Mouse (Mus musculus): ENCODE results near the gene Fdx1. TPM values are rescaled to one million over a fixed set of nuclear protein-coding genes. Genes with fewer than 3 reads are reported as not detected.

The Fdx1 gene
- total RNA-seq, 2 experiments from 2014 or later, result 658 to 1,673 TPM

DNA sequence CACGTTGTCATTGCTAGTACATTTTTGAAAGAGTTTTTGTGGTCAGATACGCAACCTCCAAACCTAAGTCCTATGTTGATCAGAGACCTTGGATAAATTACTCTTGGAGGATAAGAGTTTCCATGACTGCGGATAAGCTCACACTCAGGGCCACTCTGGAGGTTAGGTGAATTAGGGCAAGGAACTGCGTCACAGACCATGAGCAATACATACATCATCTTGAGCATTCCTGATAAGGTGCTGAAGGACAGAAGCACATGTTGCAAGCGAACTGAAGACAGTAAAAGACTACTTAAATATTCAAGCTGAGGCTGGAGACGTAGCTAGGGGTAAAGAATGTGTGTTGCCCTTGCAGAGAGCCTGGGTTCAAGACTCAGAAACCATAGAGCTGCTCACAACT, 754 bp upstream of the Fdx1 start:
- peak; percentile 60 for DNase-seq

GRCm38 (mm10) chr9:51961190-51961909, 2.0 kb downstream of the Fdx1 start:
- DNase-seq, result no peak

DNA sequence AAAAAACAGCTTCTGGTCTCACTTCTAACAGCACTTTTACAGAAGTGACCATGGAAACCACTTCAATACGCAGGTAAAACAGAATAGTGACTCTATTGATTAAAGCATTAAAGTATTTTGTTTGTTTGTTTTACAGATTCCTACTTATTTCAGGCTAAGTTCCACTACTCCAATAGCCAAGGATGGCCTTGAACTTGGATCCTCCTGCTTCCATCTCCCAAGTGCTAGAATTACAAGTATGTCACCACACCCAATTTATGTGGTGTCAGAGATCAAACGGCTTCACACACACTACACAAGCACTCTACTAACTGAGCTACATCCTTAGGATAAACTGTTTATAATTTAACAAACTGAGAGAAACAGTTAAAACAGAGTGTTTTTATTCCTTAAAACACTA, 3.0 kb downstream of the Fdx1 start:
- DNase-seq, result no peak

DNA sequence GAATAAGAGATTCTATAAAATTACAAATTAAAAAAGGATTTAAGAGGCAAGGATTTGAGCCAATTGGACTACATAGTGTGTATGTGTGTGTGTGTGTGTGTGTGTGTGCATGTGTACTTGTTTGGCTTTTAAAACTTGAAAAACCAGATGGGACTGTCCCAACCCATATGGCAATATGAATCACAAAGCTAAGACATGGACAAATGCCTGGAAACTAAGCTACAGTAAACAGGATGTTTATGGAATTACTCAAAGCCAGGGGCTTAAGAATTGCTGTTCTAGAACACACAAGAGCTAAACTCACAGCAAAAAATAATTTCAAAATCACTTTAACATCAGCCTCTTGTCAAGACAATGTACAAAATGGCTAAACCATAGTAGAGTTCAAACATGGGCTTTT, 4.4 kb downstream of the Fdx1 start:
- no peak for DNase-seq

- no peak for DNase-seq
Observed at GRCm38 (mm10) chr9:51957025-51957424, 6.3 kb downstream of the Fdx1 start.

GRCm38 (mm10) chr9:51956484-51956883, 6.9 kb downstream of the Fdx1 start:
- no peak for DNase-seq

- no peak for DNase-seq
Observed at GRCm38 (mm10) chr9:51951337-51951736, 12.0 kb downstream of the Fdx1 start.

DNA sequence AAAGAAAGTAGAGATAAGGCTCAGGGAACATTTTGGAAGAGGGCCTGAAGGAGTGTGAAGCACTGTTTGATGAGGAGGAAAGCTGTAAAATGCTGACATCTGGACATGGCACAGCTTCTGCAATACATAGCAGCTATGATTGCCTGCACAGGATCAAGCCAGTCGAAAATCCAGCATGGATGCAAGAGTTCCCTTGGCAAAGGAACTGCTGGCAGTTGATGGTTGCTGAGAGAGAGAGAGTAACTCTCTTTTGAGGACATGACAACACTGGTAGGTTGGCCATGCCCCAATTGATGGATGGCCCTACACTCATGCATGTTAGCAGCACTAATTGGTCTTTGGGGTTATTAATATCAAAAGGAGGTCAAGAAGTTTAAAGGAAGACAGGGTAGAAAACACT, 12.7 kb downstream of the Fdx1 start:
- no peak for DNase-seq

GRCm38 (mm10) chr9:51950225-51950624, 13.1 kb downstream of the Fdx1 start:
- no peak for DNase-seq

DNA sequence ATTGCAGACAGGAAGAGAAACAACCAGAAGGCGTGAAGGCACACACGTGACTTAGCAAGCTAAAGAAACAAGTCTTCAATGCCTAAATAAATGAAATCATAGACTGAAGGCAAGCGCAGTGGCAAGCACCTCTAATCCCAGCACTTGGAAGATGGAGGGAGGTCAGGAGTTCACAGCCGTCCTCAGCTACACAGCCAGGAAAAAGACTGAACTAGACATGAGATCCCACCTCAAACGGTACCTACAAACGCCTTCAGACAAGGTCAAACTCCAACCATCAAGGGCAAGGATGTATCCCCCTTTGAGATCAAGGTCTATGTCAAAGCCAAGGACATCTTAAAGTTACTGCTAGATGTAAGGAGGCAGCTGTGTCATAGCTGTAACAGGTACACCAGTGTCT, 19.4 kb downstream of the Fdx1 start:
- no peak for DNase-seq

GRCm38 (mm10) chr9:51934641-51935040, 28.7 kb downstream of the Fdx1 start:
- no peak for DNase-seq

- DNase-seq, result no peak
Observed at GRCm38 (mm10) chr9:51931997-51932396, 31.4 kb downstream of the Fdx1 start.

- no peak for DNase-seq
Observed at GRCm38 (mm10) chr9:51931054-51931690, 32.2 kb downstream of the Fdx1 start.

GRCm38 (mm10) chr9:51929972-51930371, 33.4 kb downstream of the Fdx1 start:
- no peak for DNase-seq

DNA sequence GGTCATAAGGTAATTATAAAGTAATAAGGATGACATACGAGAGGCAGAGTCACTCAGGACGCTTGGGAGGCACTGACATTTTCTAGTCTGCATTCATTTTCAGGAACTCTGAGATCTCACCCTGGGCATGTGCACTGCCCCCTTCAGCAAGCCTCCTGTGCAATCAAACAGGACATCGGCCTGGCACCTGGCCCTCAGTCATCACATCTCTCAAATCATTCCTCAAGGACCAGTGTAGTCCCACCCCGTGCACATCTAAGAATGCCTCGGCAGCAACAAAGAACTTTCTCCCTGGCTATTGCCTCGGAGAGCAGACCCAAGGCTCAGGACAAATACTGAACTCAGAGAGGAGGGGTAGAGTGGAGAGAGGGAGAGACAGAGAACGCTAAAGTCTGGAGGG, 34.7 kb downstream of the Fdx1 start:
- DNase-seq, result no peak

DNA sequence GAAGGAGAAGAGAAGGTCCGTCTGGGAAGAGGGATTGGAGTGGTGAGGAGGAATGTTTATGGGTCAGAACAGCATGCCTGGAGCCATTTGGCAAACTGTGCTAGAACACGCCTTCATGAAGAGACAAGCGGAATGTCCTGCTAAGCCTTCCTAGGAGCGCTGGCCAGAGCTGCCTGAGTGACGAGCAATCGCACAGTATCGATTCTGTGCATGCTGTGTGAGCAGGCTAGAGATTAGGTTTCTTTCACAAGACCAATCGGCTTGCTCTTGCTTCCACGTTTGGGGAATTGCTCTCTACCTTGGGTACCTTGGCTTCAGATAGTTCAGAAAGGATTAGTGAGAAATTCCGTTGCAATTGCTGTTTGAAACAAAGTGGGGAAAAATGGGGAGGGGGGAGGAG, 35.2 kb downstream of the Fdx1 start:
- no peak for DNase-seq

DNA sequence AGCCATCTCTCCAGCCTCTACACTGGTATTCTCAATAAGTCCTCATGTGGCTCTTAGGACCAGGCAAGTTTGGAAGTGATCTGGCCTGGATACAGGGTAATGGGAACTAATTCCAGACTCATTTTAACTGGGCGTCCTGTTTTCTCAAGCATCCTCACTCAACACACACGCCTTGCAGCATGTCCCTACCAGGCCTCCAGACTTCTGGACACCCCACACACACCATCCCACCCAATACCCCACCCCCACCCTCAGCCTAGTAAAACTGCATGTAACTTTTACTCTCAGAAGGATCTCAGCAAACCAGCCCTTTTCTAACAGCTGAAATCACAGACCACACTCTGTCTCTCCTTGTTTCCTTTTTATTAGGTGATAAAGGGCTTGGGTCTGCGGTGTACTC, 35.7 kb downstream of the Fdx1 start:
- no peak for DNase-seq

DNA sequence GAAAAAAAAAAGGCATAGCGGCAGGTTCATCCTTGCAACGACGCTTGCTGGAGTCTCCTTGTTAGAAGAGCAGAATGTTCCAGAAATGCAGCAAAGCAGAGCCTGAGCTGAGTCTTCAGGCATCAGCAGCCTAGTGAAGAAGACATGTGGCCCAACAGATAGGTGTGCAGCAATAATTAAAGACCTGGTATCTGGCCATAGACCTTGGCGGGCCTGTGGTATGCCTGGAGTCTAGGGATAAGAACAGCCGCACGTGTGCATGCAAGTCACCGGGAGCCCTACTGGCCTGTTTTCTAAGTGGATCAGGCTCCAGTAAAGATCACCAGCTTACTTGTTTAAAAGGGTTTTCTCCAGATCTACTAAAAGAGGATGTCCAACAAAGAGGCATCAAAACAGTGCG, 36.7 kb downstream of the Fdx1 start:
- no peak for DNase-seq

DNA sequence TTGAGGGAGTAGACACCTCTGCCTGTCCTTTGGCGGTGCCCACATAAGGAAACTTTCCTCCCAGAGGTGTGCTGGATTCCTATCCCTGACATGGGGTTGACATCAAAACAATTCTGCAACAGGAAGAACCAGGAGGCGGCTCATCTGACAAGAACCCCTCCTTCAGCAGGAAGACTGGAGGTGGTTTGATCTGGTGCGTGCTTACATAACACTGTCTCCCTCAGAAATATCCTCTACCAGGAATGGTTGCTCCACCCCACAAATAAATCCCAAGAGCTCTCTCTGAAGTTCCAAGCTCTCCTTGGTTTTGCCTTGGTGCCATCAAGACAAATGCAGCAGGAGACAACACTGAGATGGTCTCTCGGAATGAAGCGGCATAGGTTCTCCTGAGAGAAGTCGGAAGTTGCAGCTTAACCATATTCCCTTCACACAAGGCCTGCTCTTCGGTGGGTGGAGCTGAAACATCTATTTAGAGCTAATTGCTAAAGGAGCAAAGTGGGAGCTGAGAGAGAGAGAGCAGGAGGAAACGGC, 38.7 kb downstream of the Fdx1 start:
- no peak for DNase-seq

- no peak for DNase-seq
Observed at GRCm38 (mm10) chr9:51922756-51923155, 40.6 kb downstream of the Fdx1 start.

DNA sequence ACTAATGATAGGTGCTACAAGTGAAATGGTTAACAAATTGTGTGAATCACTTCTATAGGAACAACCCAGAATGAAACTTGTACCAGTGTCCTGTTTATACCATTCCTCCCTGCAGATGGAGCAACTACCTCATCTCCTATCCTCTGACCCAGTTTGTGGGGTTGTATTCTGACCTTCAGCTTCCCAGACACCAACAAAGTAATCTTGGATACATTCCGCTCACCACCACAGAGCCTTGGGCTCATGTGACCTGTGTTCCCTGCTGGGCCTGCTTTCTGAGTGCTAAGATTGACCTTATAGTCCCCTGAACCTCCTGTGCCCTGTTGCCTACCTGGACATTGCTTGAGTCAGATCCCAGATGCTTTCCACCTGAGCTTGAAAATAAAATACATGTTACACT, 47.8 kb downstream of the Fdx1 start:
- no peak for DNase-seq

GRCm38 (mm10) chr9:51914481-51915120, 48.8 kb downstream of the Fdx1 start:
- peak; percentile 46 for DNase-seq

DNA sequence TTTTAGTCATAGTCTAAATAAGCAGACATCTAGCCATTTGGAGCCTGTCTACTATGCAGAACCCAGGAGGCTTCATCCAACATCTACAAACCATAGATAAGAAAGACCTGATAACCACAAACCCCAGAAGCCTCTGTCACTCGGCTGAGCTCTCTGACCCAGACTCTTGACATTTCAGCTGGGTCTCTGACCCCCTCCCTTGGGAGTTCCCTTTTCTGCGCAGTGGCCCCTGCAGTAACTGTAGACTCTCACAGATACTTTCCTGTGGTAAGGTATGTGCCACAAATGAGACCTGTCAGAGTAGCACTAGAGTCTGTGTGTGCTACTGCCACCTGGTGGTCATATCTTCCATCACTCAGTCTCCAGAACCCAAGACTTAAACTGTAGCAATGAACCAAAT, 54.5 kb downstream of the Fdx1 start:
- peak; percentile 82 for DNase-seq

- no peak for DNase-seq
Observed at GRCm38 (mm10) chr9:51908255-51908654, 55.1 kb downstream of the Fdx1 start.
